Mouse (Mus musculus) C2C12 (cell line): ENCODE results near the gene Gnao1.

Experiments
- CEBPB ChIP-seq: IDR thresholded peaks from one replicate; pipeline ENCODE4 v1.6.1; 2011; ENCODE audit warnings: low read depth, mild to moderate bottlenecking, control low read depth, moderate library complexity
- CTCF ChIP-seq: IDR thresholded peaks from one replicate; pipeline ENCODE4 v1.5.1; 2011; ENCODE audit not compliant: control insufficient read depth, insufficient read depth, insufficient read length
- FOSL1 ChIP-seq: IDR thresholded peaks from one replicate; pipeline ENCODE4 v1.8.0; 2011; ENCODE audit warnings: mild to moderate bottlenecking, low read length; ENCODE audit not compliant: poor library complexity, insufficient read depth, severe bottlenecking
- MAX ChIP-seq: IDR thresholded peaks from one replicate; pipeline ENCODE4 v1.6.1; 2011; ENCODE audit warnings: mild to moderate bottlenecking, control low read depth
- MYOD1 ChIP-seq: IDR thresholded peaks from one replicate; pipeline ENCODE4 v1.6.1; 2011; ENCODE audit warnings: low read depth; ENCODE audit not compliant: control insufficient read depth, insufficient read length
- MYOG ChIP-seq: IDR thresholded peaks from one replicate; pipeline ENCODE4 v1.6.1; 2011; ENCODE audit not compliant: control insufficient read depth, insufficient read length; ENCODE audit errors: extremely low read depth
- USF1 ChIP-seq: IDR thresholded peaks from one replicate; pipeline ENCODE4 v1.6.1; 2011; ENCODE audit warnings: low read depth, mild to moderate bottlenecking, control low read depth, moderate library complexity

DNA sequence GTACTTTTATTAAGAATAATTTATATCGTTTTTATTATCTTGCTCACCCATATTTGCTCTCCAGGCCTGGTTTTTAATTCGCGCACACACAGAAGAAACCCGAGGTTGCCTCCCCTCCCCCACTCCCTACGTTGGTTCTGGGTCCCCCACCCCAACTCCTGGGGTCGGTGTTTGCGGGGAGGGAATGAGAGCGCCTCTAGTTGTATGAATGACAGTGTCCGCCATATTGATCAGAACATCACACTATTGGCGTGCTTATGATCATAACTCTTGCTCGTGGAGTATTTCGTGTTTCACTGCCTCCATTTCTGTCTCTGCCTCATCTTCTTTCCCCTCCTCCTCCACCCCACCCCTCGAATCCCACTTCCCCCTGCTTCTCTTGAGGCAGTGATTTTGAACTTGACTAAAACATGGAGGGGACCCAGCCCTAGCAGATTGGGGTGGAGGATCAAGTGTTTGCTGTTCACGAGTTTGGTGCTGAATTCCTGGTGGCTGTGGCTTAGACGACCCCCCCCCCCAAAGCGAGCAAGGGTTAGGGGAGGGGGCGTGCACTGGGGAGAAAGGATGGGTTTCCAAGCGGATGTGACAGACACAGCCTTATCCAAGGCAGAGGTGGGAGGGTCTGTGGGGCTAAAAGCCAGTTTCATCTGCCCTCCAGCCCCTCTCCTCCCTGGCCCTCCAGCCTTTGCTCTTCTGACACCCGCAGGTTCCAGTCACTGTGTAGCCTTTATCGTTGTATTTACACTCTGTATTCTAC, 2.1 kb downstream of the Gnao1 start:
- TF ChIP-seq CTCF (no peak), MYOG (no peak), MYOD1 (no peak), MAX (no peak), USF1 (no peak), CEBPB (no peak), FOSL1 (no peak)
